Mouse (Mus musculus) adrenal gland (tissue): ENCODE measurements at regions not wholly inside any gene's neighbourhood (a gene's known extent, or its start where the extent isn't known, plus 50 kb on each side); places are given as distances from the start of the nearest gene placed in this dataset.

Source experiments
- intact Hi-C: fragments of 180-260 bp; cut with DNase I; formaldehyde crosslinking; loops from one replicate; pipeline ENCODE4 v1.15.1; 2025

DNA sequence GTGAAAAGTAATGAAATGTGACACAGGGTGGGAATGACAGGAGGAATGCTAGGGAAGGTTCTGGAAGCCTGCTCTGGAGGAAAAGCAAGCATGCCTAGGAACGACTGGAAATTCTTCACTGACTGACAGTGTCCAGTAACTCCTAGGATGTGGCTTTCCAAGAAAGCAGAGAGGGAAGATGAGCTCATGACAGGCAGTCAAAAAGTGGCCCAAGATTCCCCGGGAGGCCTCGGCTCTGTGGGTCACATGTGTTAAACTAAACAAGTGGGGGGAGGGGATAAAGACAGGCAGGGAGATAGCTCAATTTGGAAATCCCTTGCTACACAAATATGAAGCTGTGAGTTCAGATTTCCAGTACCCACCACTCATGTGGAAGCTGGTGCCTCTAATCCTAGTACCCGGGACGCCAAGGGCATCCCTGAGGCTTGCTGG lies 186.4 kb upstream of the Mgmt start:
- intact Hi-C loops: no loop called here

DNA sequence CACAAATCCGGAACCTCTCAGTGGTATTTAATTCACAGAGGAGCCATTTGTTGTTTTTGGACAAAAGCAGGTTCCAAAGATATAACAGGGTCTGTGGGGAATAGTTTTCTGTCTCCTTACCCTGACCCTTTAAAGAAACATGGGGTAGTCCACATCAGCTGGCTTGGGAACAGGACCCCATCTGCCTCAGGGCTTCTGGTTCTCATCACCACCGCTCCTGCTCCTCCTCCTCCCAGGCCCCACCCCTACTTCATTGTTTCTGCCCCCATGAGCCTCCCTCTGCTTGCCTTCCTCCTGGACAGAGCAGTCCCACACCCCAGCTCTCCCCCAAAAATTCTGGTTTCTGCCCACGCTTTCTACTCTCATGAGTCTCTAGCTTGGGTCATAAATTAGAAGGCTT lies 183.8 kb upstream of the Mgmt start:
- intact Hi-C loops: no loop called here

- intact Hi-C loops: no loop called here
Observed at GRCm38 (mm10) chr7:136712962-136713640, 181.3 kb upstream of the Mgmt start.

DNA sequence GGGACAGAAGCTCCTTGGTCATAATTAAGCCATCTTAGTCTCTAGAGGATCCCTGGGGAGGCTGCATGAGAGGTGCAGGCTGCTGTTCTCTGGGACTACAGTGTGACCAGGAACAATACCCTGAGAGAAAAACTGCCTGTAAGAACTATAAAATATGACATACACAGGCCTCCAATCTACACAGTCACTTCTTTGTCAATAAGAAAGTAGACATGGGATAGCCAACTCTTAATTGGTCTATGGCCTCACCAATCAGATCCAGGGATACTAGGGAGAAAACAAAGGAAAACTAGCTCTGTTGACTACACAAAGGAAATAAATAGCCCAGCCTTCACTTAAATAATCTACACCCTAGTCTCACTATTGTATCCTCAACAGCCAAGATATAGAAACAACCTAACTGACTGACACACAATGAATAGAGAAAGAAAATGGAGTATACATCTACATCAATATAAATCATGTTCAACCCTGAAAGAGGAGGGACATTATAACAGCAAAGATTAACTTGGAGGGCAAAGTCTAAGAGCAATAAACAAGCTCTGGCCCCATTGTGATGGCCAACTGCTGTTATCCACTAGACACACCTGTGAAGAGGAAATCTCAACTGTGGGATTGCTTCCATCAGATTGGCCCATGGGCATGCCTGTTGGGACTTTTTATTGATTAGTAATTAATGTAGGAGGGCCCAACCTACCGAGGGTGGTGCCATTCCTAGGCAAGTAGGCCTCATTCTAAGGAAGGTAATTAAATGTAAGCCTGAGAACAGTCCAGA lies 166.6 kb upstream of the Mgmt start:
- intact Hi-C loops: no loop called here

- intact Hi-C loops: no loop called here
Observed at GRCm38 (mm10) chr7:136742171-136742570, 152.2 kb upstream of the Mgmt start.

GRCm38 (mm10) chr7:136745412-136745811 lies 149.0 kb upstream of the Mgmt start:
- intact Hi-C loops: no loop called here

DNA sequence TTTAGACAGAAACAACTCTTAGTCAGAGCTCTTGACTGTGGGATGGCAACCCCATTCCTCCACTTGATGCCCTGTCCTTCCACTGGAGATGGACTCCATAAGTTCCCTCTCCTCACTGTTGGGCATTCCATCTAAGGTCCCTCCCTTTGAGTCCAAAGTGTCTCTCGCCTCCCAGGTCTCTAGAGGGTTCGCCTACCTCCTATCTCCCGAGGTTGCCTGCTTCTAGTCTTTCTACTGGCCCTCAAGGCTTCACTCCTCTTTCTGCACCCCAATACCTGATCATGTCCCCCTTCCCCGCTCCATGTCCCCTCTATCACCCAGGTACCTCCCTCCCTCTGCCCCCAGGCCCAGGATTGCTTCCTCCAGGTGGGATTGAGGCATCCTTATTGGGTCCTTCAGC lies 142.9 kb upstream of the Mgmt start:
- intact Hi-C loops: no loop called here

GRCm38 (mm10) chr7:136754821-136755220 lies 139.6 kb upstream of the Mgmt start:
- intact Hi-C loops: no loop called here

DNA sequence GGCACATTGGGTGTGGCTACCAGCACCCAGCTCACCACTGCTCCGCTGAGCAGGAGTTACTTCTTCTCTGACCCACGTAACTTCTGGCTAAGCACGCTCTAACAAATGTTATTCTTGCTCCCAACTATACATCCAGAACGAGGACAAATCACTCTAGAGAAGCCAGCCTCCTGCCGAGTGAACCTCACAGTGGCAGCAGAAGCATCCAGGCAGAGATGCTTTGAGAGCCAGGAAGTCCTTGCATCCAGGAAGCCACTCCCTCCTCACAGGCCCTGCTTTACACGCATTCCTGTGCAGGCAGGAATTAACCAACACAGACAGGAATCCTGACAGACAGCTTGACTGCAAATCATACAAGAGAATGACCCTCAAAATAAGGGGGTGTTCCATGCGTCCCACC lies 129.4 kb upstream of the Mgmt start:
- intact Hi-C loops: no loop called here

DNA sequence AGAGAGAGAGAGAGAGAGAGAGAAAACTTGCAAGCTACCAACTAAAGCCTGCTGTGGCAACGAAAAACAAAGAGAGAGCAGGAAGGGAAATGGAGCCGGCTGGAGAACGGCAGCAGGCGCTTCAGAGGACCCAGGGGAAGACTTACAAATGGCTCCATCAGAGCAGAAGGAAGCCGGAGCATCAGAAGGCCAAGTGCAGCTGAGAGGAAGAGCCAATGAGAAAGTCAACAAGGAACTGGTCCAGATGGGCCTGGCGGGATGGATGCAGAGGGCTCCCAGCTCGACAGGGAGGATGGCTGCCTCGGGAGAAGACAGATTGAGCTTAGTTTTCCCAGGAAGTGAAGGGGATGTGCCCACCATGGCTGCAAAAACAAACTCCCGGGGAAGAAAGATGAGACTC lies 127.2 kb upstream of the Mgmt start:
- intact Hi-C loops: no loop called here

DNA sequence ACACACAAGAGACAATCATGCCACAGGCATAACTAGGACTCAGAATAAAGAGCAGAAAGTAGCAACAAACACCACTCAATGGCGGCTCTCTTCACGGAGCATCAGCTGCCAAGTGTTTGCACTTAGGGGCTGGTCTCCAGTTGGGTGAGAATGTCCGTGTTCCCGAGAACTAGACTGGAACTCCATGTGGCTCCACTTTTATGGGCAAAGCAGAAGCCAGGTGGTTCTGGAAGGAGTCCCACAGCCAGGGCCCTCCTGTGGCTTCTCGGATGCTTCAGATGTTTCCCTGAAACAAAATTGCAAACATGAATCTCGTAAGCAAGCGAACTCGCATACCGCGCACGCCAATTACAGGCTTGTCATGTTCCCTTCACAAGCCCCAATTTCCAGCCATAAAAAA lies 113.7 kb upstream of the Mgmt start:
- intact Hi-C loops: no loop called here

GRCm38 (mm10) chr7:136791162-136791561 lies 103.3 kb upstream of the Mgmt start:
- intact Hi-C loops: no loop called here

DNA sequence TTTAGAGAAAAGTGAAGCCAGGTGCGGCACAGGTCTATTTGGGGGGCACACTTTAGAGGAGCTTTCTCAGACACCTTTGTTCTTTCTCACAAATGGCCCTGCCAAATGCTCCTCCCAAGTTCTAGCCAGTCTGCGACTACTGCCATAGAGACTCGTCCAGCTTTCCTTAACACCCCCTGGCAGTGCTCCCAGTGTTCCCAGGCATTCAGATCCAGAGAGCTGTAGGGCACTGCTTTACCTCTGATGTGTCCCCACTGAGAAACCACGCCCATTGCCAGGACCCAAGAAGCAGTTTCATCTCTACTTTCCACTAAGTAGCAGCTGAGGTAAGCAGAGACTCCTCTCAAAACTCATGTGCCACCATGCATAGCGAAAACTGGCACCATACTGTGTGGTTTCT lies 102.3 kb upstream of the Mgmt start:
- intact Hi-C loops: no loop called here

DNA sequence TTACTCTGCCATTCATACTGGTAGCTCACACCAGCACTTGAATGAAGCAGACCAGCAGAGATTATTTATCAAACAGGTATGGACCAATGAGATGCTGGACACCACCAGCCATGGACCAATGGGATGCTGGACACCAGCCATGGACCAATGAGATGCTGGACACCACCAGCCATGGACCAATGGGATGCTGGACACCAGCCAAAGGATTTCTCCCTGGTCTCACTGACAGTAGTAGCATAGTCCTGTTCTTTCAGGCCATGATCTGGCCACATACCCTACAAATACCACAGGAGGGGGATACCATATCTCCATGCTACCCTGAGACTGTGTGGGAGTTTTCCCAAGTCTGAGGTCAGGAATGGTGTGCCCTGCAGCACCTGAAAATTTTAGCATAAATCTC lies 98.0 kb upstream of the Mgmt start:
- intact Hi-C loops: no loop called here

- intact Hi-C loops: no loop called here
Observed at GRCm38 (mm10) chr7:136797780-136798435, 96.5 kb upstream of the Mgmt start.

DNA sequence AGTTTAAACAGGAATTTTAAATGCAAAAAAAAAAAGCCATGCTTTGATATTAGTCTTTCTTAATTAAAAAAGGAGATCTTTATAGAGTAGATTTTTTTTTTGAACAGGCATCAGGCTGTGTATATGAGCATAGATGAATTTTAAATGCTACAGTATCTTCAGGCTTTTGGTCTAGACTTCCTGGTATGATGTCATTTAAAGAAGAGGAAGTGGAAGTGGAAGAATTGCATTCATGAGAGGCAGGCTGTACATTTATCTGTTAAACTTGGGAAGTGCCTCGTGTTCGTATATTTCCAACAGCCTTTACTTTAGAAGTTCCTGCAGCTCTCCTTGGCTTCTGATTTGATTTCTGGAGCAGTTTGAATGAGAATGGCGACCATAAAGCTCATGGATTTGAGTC lies 95.8 kb upstream of the Mgmt start:
- intact Hi-C loops: no loop called here

DNA sequence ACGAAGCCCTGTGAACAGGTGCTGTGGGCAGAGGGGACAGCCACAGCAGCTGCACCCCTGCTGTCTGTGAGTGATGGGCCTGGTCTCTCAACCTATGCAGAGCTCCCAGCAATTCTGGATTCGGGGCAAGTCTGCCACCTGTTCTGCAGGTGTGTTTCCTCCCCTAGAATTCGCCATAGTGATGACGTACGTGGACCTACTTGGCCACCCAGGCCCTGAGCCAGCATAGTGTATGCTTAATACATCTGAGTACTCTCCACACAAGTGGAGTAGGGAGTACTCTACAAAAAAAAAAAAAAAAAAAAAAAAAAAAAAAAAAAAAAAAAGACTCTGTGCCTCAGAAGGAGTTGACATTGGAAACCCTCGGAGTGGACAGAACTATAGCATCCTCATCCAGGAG lies 87.3 kb upstream of the Mgmt start:
- intact Hi-C loops: no loop called here

GRCm38 (mm10) chr7:136807968-136808367 lies 86.4 kb upstream of the Mgmt start:
- intact Hi-C loops: no loop called here

DNA sequence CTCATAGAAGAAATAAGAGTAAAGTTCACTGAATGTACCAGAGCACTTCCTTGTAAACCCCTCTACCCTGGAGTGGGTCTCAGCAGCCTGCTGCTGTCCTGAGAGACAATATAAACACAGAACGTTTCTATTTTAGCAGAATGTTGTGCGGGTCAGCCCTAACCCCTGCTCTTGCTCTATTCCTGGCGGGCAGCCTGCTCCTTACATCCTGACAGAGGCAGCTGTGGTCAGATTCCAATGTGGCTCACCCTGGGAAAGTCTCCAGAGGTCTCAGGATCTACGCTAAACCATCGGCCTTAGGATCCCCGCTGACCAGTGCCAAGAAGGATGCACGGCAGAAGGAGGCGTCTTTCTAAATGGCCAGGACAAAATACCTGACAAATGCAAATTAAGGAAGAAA lies 84.8 kb upstream of the Mgmt start:
- intact Hi-C loops: no loop called here

- intact Hi-C loops: no loop called here
Observed at GRCm38 (mm10) chr7:136813691-136814325, 80.6 kb upstream of the Mgmt start.

DNA sequence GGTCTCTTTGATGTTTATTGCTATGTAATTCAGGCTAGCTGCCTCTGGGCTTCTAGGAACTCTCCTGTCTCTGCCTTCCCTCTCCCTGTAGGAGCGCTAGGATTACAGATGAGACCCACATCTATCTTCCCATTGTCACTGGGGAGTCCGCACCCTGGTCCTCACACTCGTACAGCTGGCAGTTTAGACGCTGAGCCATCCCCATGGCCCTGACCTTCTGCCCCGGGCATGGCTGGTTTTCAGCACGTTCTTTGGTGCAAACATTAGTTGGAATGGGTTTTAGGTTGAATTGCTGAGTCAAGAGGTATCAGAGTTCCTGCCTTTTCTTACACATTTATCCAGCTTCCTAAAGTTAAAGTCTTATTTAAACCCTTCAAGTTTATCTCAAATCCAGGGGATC lies 79.7 kb upstream of the Mgmt start:
- intact Hi-C loops: no loop called here

- intact Hi-C loops: no loop called here
Observed at GRCm38 (mm10) chr7:136820291-136820690, 74.1 kb upstream of the Mgmt start.
